Mouse (Mus musculus) stomach, postnatal 0 days (tissue): ENCODE measurements around the gene Ppp1r10. TPM values are rescaled to one million over a fixed set of nuclear protein-coding genes. Genes with fewer than 3 reads are reported as not detected.

Experiments used
- ATAC-seq: fragments of 200-750 bp; cut with Nextera tagmentation; 2 replicates; pipeline ENCODE4 v1.8.0; 2017; ENCODE audit not compliant: low FRiP score, low TSS enrichment
- DNase-seq: peaks from one replicate; pipeline ENCODE4 v3.0.0-alpha.2; 2016; ENCODE audit warnings: low spot score
- H3K27ac ChIP-seq: fragments of 300-500 bp; sonication (generic); replicated peaks from 2 replicates; pipeline ENCODE4 v1.5.1; 2014; ENCODE audit warnings: mild to moderate bottlenecking, control low read depth
- H3K27me3 ChIP-seq: fragments of 300-500 bp; sonication (generic); 2 replicates; pipeline ENCODE4 v1.6.1; 2014; ENCODE audit warnings: low read length; ENCODE audit not compliant: control insufficient read depth, insufficient read depth
- H3K36me3 ChIP-seq: fragments of 300-500 bp; sonication (generic); 2 replicates; pipeline ENCODE4 v1.6.1; 2014; ENCODE audit warnings: low read length, mixed read lengths; ENCODE audit not compliant: control insufficient read depth, insufficient read depth
- H3K4me1 ChIP-seq: fragments of 300-500 bp; sonication (generic); replicated peaks from 2 replicates; pipeline ENCODE4 v1.6.1; 2014; ENCODE audit warnings: antibody characterized with exemption; ENCODE audit not compliant: control insufficient read depth, insufficient read depth
- H3K4me2 ChIP-seq: fragments of 300-500 bp; sonication (generic); replicated peaks from 2 replicates; pipeline ENCODE4 v1.6.1; 2014; ENCODE audit warnings: low read depth, mild to moderate bottlenecking, control low read depth, moderate library complexity
- H3K4me3 ChIP-seq: fragments of 300-500 bp; sonication (generic); 2 replicates; pipeline ENCODE4 v1.5.1; 2014; ENCODE audit warnings: low read depth, low read length, control low read depth
- H3K9ac ChIP-seq: fragments of 300-500 bp; sonication (generic); 2 replicates; pipeline ENCODE4 v1.6.1; 2014; ENCODE audit warnings: mild to moderate bottlenecking, low read length, control low read depth, mixed read lengths
- H3K9me3 ChIP-seq: fragments of 300-500 bp; sonication (generic); 2 replicates; pipeline ENCODE4 v1.6.1; 2016; ENCODE audit warnings: low read length; ENCODE audit not compliant: control insufficient read depth
- CTCF ChIP-seq: IDR thresholded peaks from 2 replicates; pipeline ENCODE4 v1.5.1; 2016; ENCODE audit warnings: antibody characterized with exemption, low read depth, mild to moderate bottlenecking, moderate library complexity
- EP300 ChIP-seq: optimal IDR thresholded peaks from 2 replicates; pipeline ENCODE3; 2016; ENCODE audit warnings: antibody characterized with exemption
- WGBS: fragments of 180-500 bp; shearing (Covaris S2); extraction: QIAGEN DNeasy Blood & Tissue Kit; methylation state at CpG from one replicate; pipeline ENCODE4 v1.1.7; 2014; 5-methylcytosine and 5-hydroxymethylcytosine counted together
- polyA plus RNA-seq: library from polyadenylated mRNA; unstranded; fragments of >200 nt; fragmentation: Nextera tagmentation; extraction: Ambion mirVana; gene quantifications from 2 replicates; pipeline ENCODE4 v1.2.1, GENCODE M21; 2015

The Ppp1r10 gene
- polyA plus RNA-seq, 1 experiment from 2014 or later = 17.4 TPM

GRCm38 (mm10) chr17:35869346-35870067, 46.7 kb upstream of the Ppp1r10 start:
- H3K36me3 ChIP-seq = no peaks in the 10 kb centered on the region; the same call in 1 of the 2 replicates
- peak overlapping the region; percentile 94 for H3K27ac ChIP-seq
- peaks cover 3% of the 10 kb centered on the region; the same call in 1 of the 2 replicates for H3K4me1 ChIP-seq
- H3K9ac ChIP-seq = peak overlapping the region; percentile 77
- WGBS = 1% methylated on average over 7 of the region's 7 CpGs
- no peaks in the 10 kb centered on the region for H3K27me3 ChIP-seq
- peak overlapping the region; percentile 60 for H3K4me3 ChIP-seq
- TF ChIP-seq EP300 = no peak
- TF ChIP-seq CTCF = no peak
- H3K9me3 ChIP-seq = no peaks in the 10 kb centered on the region
- peak; percentile 51 for DNase-seq
- ATAC-seq = peak; percentile 13; the same call in 1 of the 2 replicates
- H3K4me2 ChIP-seq = peak overlapping the region; percentile 85

DNA sequence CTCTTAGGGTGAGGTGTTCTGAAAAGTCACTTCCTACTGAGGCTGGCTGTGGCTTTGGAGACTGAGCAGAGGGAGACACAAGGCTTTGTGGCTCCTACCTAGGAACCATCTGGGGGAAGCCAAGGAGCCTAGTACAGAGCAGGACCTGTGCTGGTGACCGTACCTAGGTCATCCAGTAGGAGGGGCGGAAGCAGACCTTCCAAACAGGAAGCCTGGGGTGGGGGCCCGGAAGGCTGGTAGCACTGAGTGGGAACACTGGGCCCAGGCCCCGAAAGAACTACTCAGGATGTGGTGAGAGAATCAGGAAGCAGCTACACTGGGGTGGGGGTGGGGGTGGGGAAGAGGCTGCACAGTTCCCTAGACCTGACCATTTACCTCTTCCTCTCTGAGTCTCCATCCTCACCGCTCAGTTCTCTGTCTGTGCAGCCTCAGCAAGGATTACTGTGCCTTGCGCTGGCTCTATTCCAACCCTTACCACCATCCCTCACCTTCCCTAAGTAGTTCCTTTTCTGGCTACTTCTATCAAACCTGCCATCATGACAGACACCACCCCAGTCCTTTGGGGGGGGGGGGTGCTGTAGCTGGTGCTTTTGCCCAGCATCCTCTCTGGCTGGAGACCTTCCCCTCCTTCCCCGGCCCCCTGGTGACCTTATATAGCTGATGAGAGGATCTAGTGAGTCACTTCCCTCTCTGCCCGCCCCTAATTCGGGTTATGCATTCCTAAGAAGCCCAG, 45.9 kb upstream of the Ppp1r10 start:
- peak; percentile 22; the same call in 1 of the 2 replicates for ATAC-seq
- Histone ChIP-seq H3K36me3 (no peaks in the 10 kb centered on the region; the same call in 1 of the 2 replicates), H3K4me3 (peak overlapping the region; percentile 60), H3K4me1 (peaks cover 3% of the 10 kb centered on the region; the same call in 1 of the 2 replicates), H3K27ac (peak overlapping the region; percentile 94), H3K4me2 (peak overlapping the region; percentile 85), H3K9ac (peak overlapping the region; percentile 77), H3K27me3 (no peaks in the 10 kb centered on the region), H3K9me3 (no peaks in the 10 kb centered on the region)
- peak; percentile 49 for DNase-seq
- WGBS = 36% methylated on average over 8 of the region's 9 CpGs
- TF ChIP-seq EP300 (peak; percentile 38), CTCF (no peak)

- peak overlapping the region; percentile 94 for H3K27ac ChIP-seq
- DNase-seq (no peak), ATAC-seq (no peak)
- peak overlapping the region; percentile 85 for H3K4me2 ChIP-seq
- no peaks in the 10 kb centered on the region for H3K27me3 ChIP-seq
- WGBS = 54% methylated on average over 8 of the region's 8 CpGs
- H3K36me3 ChIP-seq = no peaks in the 10 kb centered on the region; the same call in 1 of the 2 replicates
- no peak overlapping the region for H3K9ac ChIP-seq
- peaks cover 3% of the 10 kb centered on the region; the same call in 1 of the 2 replicates for H3K4me1 ChIP-seq
- no peak overlapping the region for H3K4me3 ChIP-seq
- H3K9me3 ChIP-seq = no peaks in the 10 kb centered on the region
- peak; percentile 28 for TF ChIP-seq EP300
- TF ChIP-seq CTCF = peak; percentile 75
Measured at GRCm38 (mm10) chr17:35870884-35871696, 45.1 kb upstream of the Ppp1r10 start.

DNA sequence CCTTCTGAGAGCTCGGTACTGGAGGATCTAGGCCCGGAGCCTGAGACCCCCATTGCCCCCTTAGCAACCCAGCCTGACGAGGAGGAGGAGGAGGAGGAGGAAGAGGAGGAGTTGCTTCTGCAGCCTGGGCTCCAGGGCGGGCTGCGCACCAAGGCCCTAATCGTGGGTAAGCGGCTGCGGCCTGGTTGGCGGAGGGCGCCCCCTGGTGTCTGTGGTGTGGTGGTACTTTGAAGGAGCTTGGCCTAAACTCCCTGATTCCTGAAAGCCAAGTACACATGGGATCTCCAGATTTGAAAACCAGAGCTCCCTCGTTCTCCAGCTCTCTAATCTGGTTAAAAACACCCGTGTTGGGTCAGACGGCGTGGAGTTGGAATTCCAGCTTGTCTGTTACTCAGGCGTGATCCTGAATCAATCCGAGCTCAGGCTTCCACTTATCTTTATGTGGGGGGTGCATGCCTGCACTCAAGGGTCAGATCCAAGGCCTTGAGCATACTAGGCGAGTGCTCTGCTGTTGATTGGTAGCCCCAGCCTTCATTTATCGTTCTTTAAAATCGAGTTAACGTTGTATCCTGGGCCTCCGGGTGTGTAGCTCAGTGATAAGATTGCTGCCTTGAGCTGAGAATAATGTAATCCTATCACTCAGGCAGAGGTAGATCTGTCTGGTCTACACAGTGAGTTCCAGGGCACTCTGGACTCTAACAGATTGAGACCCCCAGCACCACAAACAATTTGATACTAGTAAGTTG, 42.3 kb upstream of the Ppp1r10 start:
- Histone ChIP-seq H3K27me3 (no peaks in the 10 kb centered on the region), H3K27ac (no peak overlapping the region), H3K36me3 (no peaks in the 10 kb centered on the region; the same call in 1 of the 2 replicates), H3K4me3 (no peak overlapping the region), H3K9me3 (no peaks in the 10 kb centered on the region), H3K9ac (no peak overlapping the region; the same call in 1 of the 2 replicates), H3K4me2 (peak overlapping the region; percentile 34), H3K4me1 (peaks cover 3% of the 10 kb centered on the region; the same call in 1 of the 2 replicates)
- DNase-seq = peak; percentile 93
- ATAC-seq = peak; percentile 60; the same call in 1 of the 2 replicates
- 29% methylated on average over 21 of the region's 21 CpGs for WGBS
- TF ChIP-seq CTCF (peak; percentile 97), EP300 (no peak)

DNA sequence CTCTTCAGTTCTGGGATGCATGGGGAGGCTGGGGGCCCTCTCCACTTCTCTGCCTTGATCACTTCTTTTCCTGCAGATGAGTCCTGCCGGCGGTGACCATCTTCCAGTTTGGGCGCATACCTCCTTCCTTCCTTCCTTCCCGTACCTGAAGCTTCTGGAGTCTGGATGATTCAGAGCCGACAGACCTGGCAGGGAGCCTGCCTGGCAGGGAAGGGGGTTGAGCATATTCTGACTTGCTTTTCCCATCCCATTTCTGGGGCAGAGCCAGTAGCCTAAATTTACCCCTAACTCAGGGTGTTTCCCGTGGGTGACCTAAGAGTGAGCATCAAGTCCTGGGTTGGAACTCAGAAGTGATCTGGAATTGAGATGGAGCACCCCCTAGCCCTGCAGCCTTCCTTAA, 41.5 kb upstream of the Ppp1r10 start:
- no peak overlapping the region for H3K27ac ChIP-seq
- TF ChIP-seq EP300 (no peak), CTCF (no peak)
- H3K27me3 ChIP-seq = no peaks in the 10 kb centered on the region
- no peak overlapping the region for H3K4me2 ChIP-seq
- no peak overlapping the region for H3K9ac ChIP-seq
- DNase-seq = no peak
- no peak overlapping the region for H3K4me3 ChIP-seq
- peaks cover 3% of the 10 kb centered on the region; the same call in 1 of the 2 replicates for H3K4me1 ChIP-seq
- no peak for ATAC-seq
- H3K9me3 ChIP-seq = no peaks in the 10 kb centered on the region
- no peaks in the 10 kb centered on the region; the same call in 1 of the 2 replicates for H3K36me3 ChIP-seq
- WGBS = 70% methylated on average over 6 of the region's 6 CpGs
